Mouse (Mus musculus) thymus, adult 2 months (tissue): ENCODE data around the gene Sac3d1. TPM values are rescaled to one million over a fixed set of nuclear protein-coding genes. Genes with fewer than 3 reads are reported as not detected.

Experiments
- DNase-seq: peaks from one replicate; pipeline ENCODE4 v3.0.0; 2021
- H3K27ac ChIP-seq: fragments of 200-500 bp; 2 replicates; pipeline ENCODE4 v1.5.1; 2012; ENCODE audit warnings: low read length, control low read depth; ENCODE audit not compliant: control insufficient read depth, insufficient read depth
- H3K27me3 ChIP-seq: fragments of 200-500 bp; 2 replicates; pipeline ENCODE4 v1.6.1; 2012; ENCODE audit warnings: mild to moderate bottlenecking, low read length, moderate library complexity, mixed read lengths; ENCODE audit not compliant: control insufficient read depth, insufficient read depth
- H3K36me3 ChIP-seq: fragments of 200-500 bp; 2 replicates; pipeline ENCODE4 v1.6.1; 2012; ENCODE audit warnings: mild to moderate bottlenecking, low read length, moderate library complexity; ENCODE audit not compliant: control insufficient read depth, insufficient read depth
- H3K4me1 ChIP-seq: fragments of 200-500 bp; replicated peaks from 2 replicates; pipeline ENCODE4 v1.6.1; 2012; ENCODE audit warnings: low read length; ENCODE audit not compliant: control insufficient read depth, insufficient read depth
- H3K4me3 ChIP-seq: fragments of 200-500 bp; 2 replicates; pipeline ENCODE4 v1.5.1; 2012; ENCODE audit warnings: mild to moderate bottlenecking, low read length, control low read depth, moderate library complexity; ENCODE audit not compliant: control insufficient read depth, insufficient read depth
- CTCF ChIP-seq: fragments of 200-500 bp; IDR thresholded peaks from 2 replicates; pipeline ENCODE4 v1.5.1; 2012; ENCODE audit warnings: mild to moderate bottlenecking, control low read depth, low read length, moderate library complexity, borderline replicate concordance; ENCODE audit not compliant: control insufficient read depth, poor library complexity, insufficient read depth; ENCODE audit errors: extremely low read depth
- POLR2A ChIP-seq: fragments of 200-500 bp; IDR thresholded peaks from 2 replicates; pipeline ENCODE4 v1.6.1; 2012; ENCODE audit warnings: mild to moderate bottlenecking, low read length, control low read depth, moderate library complexity; ENCODE audit not compliant: control insufficient read depth, poor library complexity, insufficient read depth; ENCODE audit errors: extremely low read depth
- WGBS: fragments of 180-500 bp; shearing (Covaris S2); methylation state at CpG from one replicate; pipeline ENCODE4 v1.1.7; 2018; 5-methylcytosine and 5-hydroxymethylcytosine counted together
- polyA plus RNA-seq: library from polyadenylated mRNA; depleted of rRNA; stranded (reverse); fragments of >200 nt; gene quantifications from 2 replicates; pipeline ENCODE4 v1.2.3, GENCODE M21; 2012; rRNA removed

The Sac3d1 gene
- polyA plus RNA-seq = 71.3 and 90.1 TPM in 2 replicates

- TF ChIP-seq CTCF (peak; percentile 62; the same call in 1 of the 2 replicates), POLR2A (peak; percentile 39; the same call in 1 of the 2 replicates)
- DNase-seq = peak; percentile 91
- no peaks in the 10 kb centered on the region; the same call in 1 of the 2 replicates for H3K36me3 ChIP-seq
Measured at GRCm38 (mm10) chr19:6117986-6118676, at the start of gene Sac3d1. Gene Sac3d1 (minus strand): TSS chr19:6118650.

GRCm38 (mm10) chr19:6166750-6167149 lies 48.3 kb upstream of the Sac3d1 start:
- 93% methylated on average over 4 of the region's 4 CpGs for WGBS
- no peak overlapping the region for H3K27ac ChIP-seq
- H3K4me3 ChIP-seq = no peak overlapping the region
- TF ChIP-seq POLR2A (no peak), CTCF (0 out of 2 replicates have a peak, but pooled peaks have one; percentile 35)
- no peaks in the 10 kb centered on the region for H3K4me1 ChIP-seq
- H3K36me3 ChIP-seq = no peaks in the 10 kb centered on the region
- no peaks in the 10 kb centered on the region for H3K27me3 ChIP-seq
- DNase-seq = no peak

More at GRCm38 (mm10) chr19:6117986-6118676, at the start of gene Sac3d1:
- Histone ChIP-seq H3K4me1 (peaks cover 8% of the 10 kb centered on the region; the same call in 1 of the 2 replicates), H3K27me3 (no peaks in the 10 kb centered on the region), H3K4me3 (peak within 1 kb of the TSS; percentile 66), H3K27ac (no peak within 1 kb of the TSS)
- under 1% methylated on average over 77 of the region's 77 CpGs for WGBS

DNA sequence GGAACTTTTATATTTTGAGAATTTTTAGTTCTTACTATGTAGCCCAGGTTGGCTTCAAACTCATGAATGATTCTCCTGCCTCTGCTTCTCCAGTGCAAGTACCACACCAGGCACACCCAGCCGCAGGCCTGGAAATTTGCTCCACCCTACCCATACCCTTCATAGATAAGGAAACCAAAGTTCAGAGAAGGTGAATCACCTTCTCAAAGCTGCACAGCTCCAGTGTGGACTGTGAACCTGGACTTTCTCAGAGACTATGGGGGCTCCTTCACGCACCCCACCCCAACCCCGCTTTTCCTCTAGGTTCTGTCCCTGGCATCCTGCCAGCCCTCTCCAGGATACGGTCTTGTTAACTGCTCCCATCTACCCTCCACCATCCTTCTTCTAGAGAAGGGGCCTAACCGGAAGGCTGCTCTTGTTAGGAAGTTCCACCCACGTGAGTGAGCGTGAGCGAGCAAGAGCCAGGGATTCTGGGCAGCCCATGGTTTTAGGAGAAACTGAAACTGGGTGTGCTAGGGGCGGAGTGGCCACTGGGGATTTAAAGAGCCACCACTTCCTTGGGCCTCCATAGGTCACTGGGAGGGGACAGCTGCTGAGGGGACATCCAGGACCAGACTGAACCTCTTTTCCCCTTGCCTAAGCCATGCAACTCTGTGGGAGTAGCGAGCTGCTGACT lies 45.6 kb upstream of the Sac3d1 start:
- TF ChIP-seq CTCF = no peak
- no peak for TF ChIP-seq POLR2A
- Histone ChIP-seq H3K27me3 (no peaks in the 10 kb centered on the region), H3K4me3 (peak overlapping the region; percentile 3; the same call in 1 of the 2 replicates), H3K36me3 (no peaks in the 10 kb centered on the region), H3K27ac (no peak overlapping the region), H3K4me1 (no peaks in the 10 kb centered on the region)
- no peak for DNase-seq
- 65% methylated on average over 10 of the region's 10 CpGs for WGBS

DNA sequence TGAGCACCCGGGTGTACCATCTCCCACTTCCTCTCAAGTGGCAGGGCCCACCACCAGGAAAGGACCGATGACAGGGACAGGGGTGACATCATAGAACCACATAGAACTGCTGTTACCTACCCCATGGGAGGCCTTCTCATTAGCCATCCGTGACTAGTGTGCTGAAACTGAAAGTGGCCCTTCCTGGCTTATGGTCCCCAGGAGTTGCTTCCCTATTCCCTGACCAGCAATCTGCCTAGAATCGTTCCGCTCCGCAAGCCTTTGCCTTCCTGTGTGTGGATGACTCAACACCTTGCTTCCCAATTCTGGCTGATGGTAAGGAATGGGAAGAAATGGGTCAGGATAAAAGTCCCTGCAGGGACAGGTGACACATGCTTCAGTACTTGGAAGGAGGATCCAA lies 38.8 kb upstream of the Sac3d1 start:
- H3K27ac ChIP-seq = no peak overlapping the region
- H3K4me3 ChIP-seq = no peak overlapping the region
- H3K27me3 ChIP-seq = no peaks in the 10 kb centered on the region
- no peaks in the 10 kb centered on the region for H3K36me3 ChIP-seq
- 32% methylated on average over 6 of the region's 6 CpGs for WGBS
- H3K4me1 ChIP-seq = no peaks in the 10 kb centered on the region
- no peak for DNase-seq
- no peak for TF ChIP-seq CTCF
- no peak for TF ChIP-seq POLR2A

DNA sequence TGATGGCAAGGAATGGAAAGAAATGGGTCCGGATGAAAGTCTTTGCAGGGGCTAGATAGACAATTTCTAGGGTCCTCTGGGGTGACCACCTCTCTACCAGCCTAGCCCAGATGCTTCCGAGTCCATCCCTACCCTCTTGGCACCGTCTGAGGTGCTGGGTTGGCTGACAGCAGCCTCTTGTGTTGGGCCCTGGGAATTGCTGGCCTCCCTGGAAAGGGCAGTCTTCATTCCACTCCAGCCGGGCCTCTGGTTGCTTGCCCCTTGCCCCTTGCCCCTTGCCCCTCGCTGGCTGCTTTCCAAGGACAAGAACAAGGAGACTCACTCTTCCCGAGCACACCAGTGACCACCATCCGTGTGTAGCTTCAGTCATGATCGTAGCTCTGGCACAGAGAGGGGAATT lies 37.9 kb upstream of the Sac3d1 start:
- TF ChIP-seq CTCF = no peak
- no peak for TF ChIP-seq POLR2A
- Histone ChIP-seq H3K4me3 (no peak overlapping the region), H3K4me1 (no peaks in the 10 kb centered on the region), H3K36me3 (no peaks in the 10 kb centered on the region), H3K27me3 (no peaks in the 10 kb centered on the region), H3K27ac (no peak overlapping the region)
- WGBS = 90% methylated on average over 8 of the region's 8 CpGs
- DNase-seq = no peak

DNA sequence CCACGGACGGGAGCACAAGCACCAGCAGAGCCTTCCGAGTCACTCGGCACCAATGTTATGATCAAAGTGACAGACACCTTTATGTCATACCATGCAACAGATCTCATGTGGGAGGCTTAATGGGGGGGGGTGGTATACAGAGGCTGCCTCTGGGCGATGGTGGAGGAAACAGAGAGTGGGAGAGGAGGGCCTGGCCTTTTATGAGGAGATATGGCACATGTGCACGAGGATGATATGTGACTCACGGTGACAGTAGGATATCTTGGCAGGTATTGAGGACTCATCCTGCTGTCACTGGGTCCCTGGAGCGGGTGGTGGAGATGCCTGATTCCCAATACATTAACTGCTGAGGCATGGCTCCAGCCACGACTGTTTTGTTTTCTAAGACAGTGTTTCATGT lies 36.7 kb upstream of the Sac3d1 start:
- H3K36me3 ChIP-seq = no peaks in the 10 kb centered on the region
- no peaks in the 10 kb centered on the region for H3K4me1 ChIP-seq
- no peak overlapping the region for H3K27ac ChIP-seq
- no peak overlapping the region for H3K4me3 ChIP-seq
- no peaks in the 10 kb centered on the region for H3K27me3 ChIP-seq
- DNase-seq = no peak
- TF ChIP-seq CTCF = no peak
- no peak for TF ChIP-seq POLR2A
- 91% methylated on average over 9 of the region's 9 CpGs for WGBS
